Mouse (Mus musculus): ENCODE results near the gene Gper1. TPM values are rescaled to one million over a fixed set of nuclear protein-coding genes. Genes with fewer than 3 reads are reported as not detected.
"Not testable (repeated sequence)": the region's sequence is repeated elsewhere in the genome, so short reads cannot be mapped to it uniquely, and the experiment has no call there.

Gper1 gene
- polyA plus RNA-seq, 1 experiment: 0.39 TPM

- H3K4me1 ChIP-seq (ENCODE audit: control insufficient read depth, insufficient read depth, insufficient read length): peaks cover 41% of the 10 kb centered on the region
- DNase-seq (ENCODE audit: low read depth in 1 of 2, low spot score in 2 of 2): no peak
- WGBS: 91% methylated on average over 5 of the region's 5 CpGs
- no peak overlapping the region for H3K4me3 ChIP-seq (ENCODE audit: extremely low read depth, insufficient read depth, insufficient read length)
- H3K27ac ChIP-seq (ENCODE audit: insufficient read depth, low read length): no peak overlapping the region; the same call in 1 of the 2 replicates
- no peak for TF ChIP-seq POLR2A (IDR thresholded peaks at IDR 0.05; ENCODE audit: low read depth, low read length)
- H3K36me3 ChIP-seq (ENCODE audit: control insufficient read depth, insufficient read depth, low read length): peaks cover 11% of the 10 kb centered on the region; the same call in 1 of the 2 replicates
- no peaks in the 10 kb centered on the region for H3K27me3 ChIP-seq (ENCODE audit: control insufficient read depth, insufficient read depth, low read length)
Observed at GRCm38 (mm10) chr5:139386047-139386446, 36.9 kb upstream of the Gper1 start.

- no peak overlapping the region for H3K4me3 ChIP-seq (ENCODE audit: extremely low read depth, insufficient read depth, insufficient read length)
- DNase-seq (ENCODE audit: low read depth in 1 of 2, low spot score in 2 of 2): no peak
- H3K36me3 ChIP-seq (ENCODE audit: control insufficient read depth, insufficient read depth, low read length): peaks cover 16% of the 10 kb centered on the region; the same call in 1 of the 2 replicates
- WGBS: 73% methylated on average over 10 of the region's 10 CpGs
- TF ChIP-seq CTCF (IDR thresholded peaks at IDR 0.05; ENCODE audit: extremely low read depth, insufficient read depth, insufficient read length, insufficient replicate concordance) (no peak), POLR2A (IDR thresholded peaks at IDR 0.05; ENCODE audit: low read depth, low read length) (no peak)
- peaks cover 39% of the 10 kb centered on the region for H3K4me1 ChIP-seq (ENCODE audit: control insufficient read depth, insufficient read depth, insufficient read length)
- no peaks in the 10 kb centered on the region for H3K27me3 ChIP-seq (ENCODE audit: control insufficient read depth, insufficient read depth, low read length)
- H3K27ac ChIP-seq (ENCODE audit: insufficient read depth, low read length): peak overlapping the region; percentile 44
Observed at GRCm38 (mm10) chr5:139387329-139388194, 35.4 kb upstream of the Gper1 start.

- Histone ChIP-seq H3K4me3 (ENCODE audit: extremely low read depth, insufficient read depth, insufficient read length) (no peak overlapping the region), H3K4me1 (ENCODE audit: control insufficient read depth, insufficient read depth, insufficient read length) (peaks cover 33% of the 10 kb centered on the region), H3K36me3 (ENCODE audit: control insufficient read depth, insufficient read depth, low read length) (peaks cover 21% of the 10 kb centered on the region), H3K27ac (ENCODE audit: insufficient read depth, low read length) (peak overlapping the region; percentile 44), H3K27me3 (ENCODE audit: control insufficient read depth, insufficient read depth, low read length) (no peaks in the 10 kb centered on the region)
- no peak for DNase-seq (ENCODE audit: low read depth in 1 of 2, low spot score in 2 of 2)
- WGBS: 63% methylated on average over 4 of the region's 4 CpGs
- TF ChIP-seq CTCF (IDR thresholded peaks at IDR 0.05; ENCODE audit: extremely low read depth, insufficient read depth, insufficient read length, insufficient replicate concordance) (no peak), POLR2A (IDR thresholded peaks at IDR 0.05; ENCODE audit: low read depth, low read length) (no peak)
Observed at GRCm38 (mm10) chr5:139388195-139388570, 34.8 kb upstream of the Gper1 start.

GRCm38 (mm10) chr5:139388694-139389675 lies 34.0 kb upstream of the Gper1 start:
- 74% methylated on average over 17 of the region's 17 CpGs for WGBS
- H3K4me3 ChIP-seq (ENCODE audit: extremely low read depth, insufficient read depth, insufficient read length): no peak overlapping the region
- H3K4me1 ChIP-seq (ENCODE audit: control insufficient read depth, insufficient read depth, insufficient read length): peaks cover 27% of the 10 kb centered on the region
- H3K27ac ChIP-seq (ENCODE audit: insufficient read depth, low read length): peak overlapping the region; percentile 76
- no peak for TF ChIP-seq CTCF (IDR thresholded peaks at IDR 0.05; ENCODE audit: extremely low read depth, insufficient read depth, insufficient read length, insufficient replicate concordance)
- TF ChIP-seq POLR2A (IDR thresholded peaks at IDR 0.05; ENCODE audit: low read depth, low read length): no peak
- H3K36me3 ChIP-seq (ENCODE audit: control insufficient read depth, insufficient read depth, low read length): peaks cover 25% of the 10 kb centered on the region
- DNase-seq (ENCODE audit: low read depth in 1 of 2, low spot score in 2 of 2): no peak
- H3K27me3 ChIP-seq (ENCODE audit: control insufficient read depth, insufficient read depth, low read length): no peaks in the 10 kb centered on the region

- H3K27ac ChIP-seq (ENCODE audit: insufficient read depth, low read length): peak overlapping the region; percentile 76
- no peak overlapping the region for H3K4me3 ChIP-seq (ENCODE audit: extremely low read depth, insufficient read depth, insufficient read length)
- peaks cover 30% of the 10 kb centered on the region for H3K36me3 ChIP-seq (ENCODE audit: control insufficient read depth, insufficient read depth, low read length)
- 60% methylated on average over 6 of the region's 6 CpGs for whole genome bisulfite sequencing
- no peak for TF ChIP-seq POLR2A (IDR thresholded peaks at IDR 0.05; ENCODE audit: low read depth, low read length)
- no peak for TF ChIP-seq CTCF (IDR thresholded peaks at IDR 0.05; ENCODE audit: extremely low read depth, insufficient read depth, insufficient read length, insufficient replicate concordance)
- H3K27me3 ChIP-seq (ENCODE audit: control insufficient read depth, insufficient read depth, low read length): no peaks in the 10 kb centered on the region
- DNase-seq (ENCODE audit: low read depth in 1 of 2, low spot score in 2 of 2): no peak
- H3K4me1 ChIP-seq (ENCODE audit: control insufficient read depth, insufficient read depth, insufficient read length): peaks cover 24% of the 10 kb centered on the region
Observed at GRCm38 (mm10) chr5:139389676-139390061, 33.3 kb upstream of the Gper1 start.

- H3K36me3 ChIP-seq (ENCODE audit: control insufficient read depth, insufficient read depth, low read length): peaks cover 31% of the 10 kb centered on the region
- 55% methylated on average over 5 of the region's 5 CpGs for WGBS
- peak overlapping the region; percentile 20; the same call in 1 of the 2 replicates for H3K27ac ChIP-seq (ENCODE audit: insufficient read depth, low read length)
- H3K27me3 ChIP-seq (ENCODE audit: control insufficient read depth, insufficient read depth, low read length); H3K4me3 ChIP-seq (ENCODE audit: extremely low read depth, insufficient read depth, insufficient read length); DNase-seq (ENCODE audit: low read depth in 1 of 2, low spot score in 2 of 2): not testable (repeated sequence)
- H3K4me1 ChIP-seq (ENCODE audit: control insufficient read depth, insufficient read depth, insufficient read length): peaks cover 23% of the 10 kb centered on the region
Observed at GRCm38 (mm10) chr5:139390324-139391119, 32.4 kb upstream of the Gper1 start.
